Mouse (Mus musculus) ZHBTc4 (cell line): ENCODE results near the gene Foxc2.

ENCODE experiments used
- DNase-seq: peaks from one replicate; pipeline ENCODE4 v3.0.0-alpha.2; 2011; ENCODE audit warnings: low read depth, low spot score

Gene Foxc2

DNA sequence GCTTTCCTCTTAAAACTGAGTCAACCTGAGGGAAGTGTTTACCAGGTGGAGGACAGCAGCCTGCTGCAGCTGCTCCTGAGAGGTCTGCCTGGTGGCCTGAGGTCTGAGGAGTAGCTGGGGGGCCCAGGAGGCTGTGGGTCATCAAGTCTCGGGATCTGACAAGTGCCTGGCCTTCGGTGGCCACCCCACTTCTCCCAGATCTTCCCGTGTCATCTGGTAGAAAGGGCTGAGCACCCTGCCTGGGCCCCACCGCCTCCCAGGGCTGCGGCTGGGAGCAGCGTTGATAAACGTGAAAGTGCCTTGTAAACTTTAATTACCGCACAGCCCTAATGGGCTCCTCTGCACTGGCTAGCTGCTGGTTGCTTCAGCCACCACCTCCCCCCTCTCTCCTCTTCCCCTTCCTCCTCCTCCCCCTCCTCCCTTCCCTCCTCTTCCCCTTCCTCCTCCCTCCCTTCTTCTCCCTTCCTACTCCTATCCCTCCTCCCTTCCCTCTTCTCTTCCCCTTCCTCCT, 32.7 kb downstream of the Foxc2 start:
- no peak for DNase-seq

DNA sequence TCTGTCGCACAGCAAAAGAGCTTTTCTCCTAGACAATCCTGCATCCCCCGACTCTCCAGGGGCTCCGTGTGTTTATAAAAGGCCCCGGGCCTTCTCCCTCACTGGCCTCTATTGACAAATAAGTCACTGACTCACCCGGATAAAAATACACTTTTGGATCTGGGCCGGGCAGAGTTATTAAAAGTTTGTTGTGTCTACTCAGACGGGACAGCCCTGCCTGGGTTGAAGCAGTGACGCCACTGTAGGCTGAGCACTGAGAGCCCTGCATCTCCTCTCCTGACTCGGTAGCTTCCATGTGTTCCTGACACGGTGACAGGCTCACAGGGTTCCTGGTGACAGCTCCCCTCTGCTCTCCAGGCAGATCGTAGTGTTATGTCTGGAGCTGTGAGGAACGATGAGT, 36.4 kb downstream of the Foxc2 start:
- DNase-seq, result no peak

GRCm38 (mm10) chr8:121156990-121157491, 41.1 kb downstream of the Foxc2 start:
- DNase-seq, result no peak

DNA sequence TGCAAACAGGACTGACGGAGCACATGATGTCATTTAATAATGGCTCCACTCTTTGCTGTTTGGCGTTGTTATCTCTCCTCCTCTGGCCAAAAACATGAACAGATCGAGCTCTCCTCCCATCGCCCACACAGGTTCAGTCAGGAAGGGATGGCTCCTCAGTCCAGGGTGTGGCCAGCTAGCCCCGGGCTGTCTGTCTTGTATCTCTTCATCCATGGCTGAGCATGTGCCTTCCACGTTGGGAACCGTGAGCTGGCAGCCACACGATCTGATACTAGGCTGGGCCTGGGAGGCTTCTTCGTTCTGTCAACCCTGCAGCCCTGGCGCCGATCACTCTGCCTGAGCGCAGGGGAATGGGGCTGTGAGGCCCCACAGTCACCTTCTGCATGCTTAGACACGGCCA, 42.8 kb downstream of the Foxc2 start:
- no peak for DNase-seq

DNA sequence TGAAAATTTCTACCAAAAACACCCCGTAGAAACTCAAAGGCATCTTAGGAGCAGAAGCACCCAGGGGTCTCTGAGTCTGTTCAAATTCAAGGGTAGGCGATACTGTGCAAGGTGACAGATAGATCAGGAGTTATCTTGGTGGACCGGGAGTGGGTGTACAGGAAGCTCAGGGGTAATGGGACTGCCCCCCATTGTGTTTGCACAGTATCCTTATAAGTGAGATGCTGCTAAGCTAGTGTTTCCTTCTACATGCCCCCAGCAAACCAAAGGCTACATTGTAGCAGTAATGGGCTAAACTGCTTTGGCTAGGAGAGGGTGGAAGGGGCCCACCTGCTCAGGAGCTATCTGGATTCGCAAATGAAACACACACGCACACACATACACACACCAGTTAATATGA, 45.5 kb downstream of the Foxc2 start:
- DNase-seq, result no peak

GRCm38 (mm10) chr8:121162413-121162812, 46.4 kb downstream of the Foxc2 start:
- DNase-seq, result no peak

DNA sequence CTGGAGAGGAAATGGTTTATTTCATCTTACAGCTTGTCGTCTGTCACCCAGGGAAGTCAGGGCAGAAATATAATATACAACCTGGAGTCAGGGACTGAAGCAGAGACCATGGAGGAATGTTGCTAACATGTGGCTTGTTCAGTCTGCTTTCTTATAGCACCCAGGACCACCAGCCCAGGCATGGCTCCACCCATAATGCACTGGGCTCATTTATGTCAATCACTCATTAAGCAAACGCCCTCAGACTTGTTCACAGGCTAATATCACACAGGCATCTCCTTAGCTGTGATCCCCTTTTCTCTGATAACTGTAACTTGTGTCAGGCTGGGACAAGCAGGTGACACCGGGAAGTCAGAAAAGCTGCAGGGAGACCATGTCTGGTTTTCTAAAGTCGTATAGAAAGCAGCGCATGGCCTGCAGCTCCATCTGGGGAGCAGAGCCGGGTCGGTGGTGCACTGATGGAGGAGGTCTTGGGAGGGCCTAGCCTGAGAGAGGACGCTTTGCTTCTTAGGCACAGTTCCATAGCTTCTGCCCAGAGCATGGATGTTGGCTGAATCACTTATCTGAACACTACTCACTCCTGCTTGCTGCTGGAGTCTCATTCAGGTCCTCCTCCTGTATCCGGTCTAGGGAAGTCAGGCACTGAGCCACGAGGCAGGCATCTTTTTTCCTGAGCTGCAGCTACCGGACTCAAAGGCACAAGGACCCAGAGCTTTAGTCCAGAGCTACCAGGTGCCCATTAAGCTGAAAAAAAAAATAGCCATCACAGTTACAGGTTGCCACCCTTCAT, 47.1 kb downstream of the Foxc2 start:
- DNase-seq, result no peak

DNA sequence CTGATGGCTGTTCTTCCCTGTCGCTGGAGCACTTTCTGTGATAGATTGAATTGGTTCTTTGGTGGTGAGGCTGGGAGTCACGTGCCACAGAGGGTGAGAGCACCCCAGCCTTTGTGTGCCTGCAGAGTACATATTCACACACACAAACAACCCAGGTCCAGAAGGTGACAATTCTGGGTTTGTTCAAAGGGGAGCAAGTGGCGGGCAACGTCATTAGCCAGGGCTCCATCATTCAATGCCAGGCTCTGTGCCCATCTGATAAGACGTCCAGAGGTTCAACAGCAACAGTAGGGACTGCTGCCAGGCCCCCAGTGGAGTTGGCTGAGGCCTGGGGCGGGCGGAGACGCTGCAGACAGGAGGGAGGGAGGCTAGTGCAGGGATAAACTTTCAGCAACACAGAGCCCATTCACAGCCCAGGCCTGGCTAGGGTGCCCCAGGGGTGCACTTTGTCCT, 48.1 kb downstream of the Foxc2 start:
- no peak for DNase-seq

- no peak for DNase-seq
Measured at GRCm38 (mm10) chr8:121168033-121168432, 52.1 kb downstream of the Foxc2 start.
